Mouse (Mus musculus) lung, postnatal 0 days (tissue): ENCODE data around the gene Gm20458.

Source experiments
- CTCF ChIP-seq: IDR thresholded peaks from 2 replicates; pipeline ENCODE4 v1.5.1; 2016; ENCODE audit warnings: antibody characterized with exemption, mild to moderate bottlenecking
- EP300 ChIP-seq: IDR thresholded peaks from 2 replicates; pipeline ENCODE4 v1.6.1; 2016; ENCODE audit warnings: antibody characterized with exemption, mild to moderate bottlenecking, control low read depth

- TF ChIP-seq CTCF: no peak
- TF ChIP-seq EP300: no peak
Observed at GRCm38 (mm10) chr2:164485681-164486257, 25.0 kb downstream of the Gm20458 start, which contains the start of gene Dbndd2.
